Mouse (Mus musculus): Measurements from ENCODE around the gene Lin28b. TPM values are rescaled to one million over a fixed set of nuclear protein-coding genes. Genes with fewer than 3 reads are reported as not detected.

Gene Lin28b
- polyA plus RNA-seq, 1 experiment from 2014 or later: 17.1 TPM

DNA sequence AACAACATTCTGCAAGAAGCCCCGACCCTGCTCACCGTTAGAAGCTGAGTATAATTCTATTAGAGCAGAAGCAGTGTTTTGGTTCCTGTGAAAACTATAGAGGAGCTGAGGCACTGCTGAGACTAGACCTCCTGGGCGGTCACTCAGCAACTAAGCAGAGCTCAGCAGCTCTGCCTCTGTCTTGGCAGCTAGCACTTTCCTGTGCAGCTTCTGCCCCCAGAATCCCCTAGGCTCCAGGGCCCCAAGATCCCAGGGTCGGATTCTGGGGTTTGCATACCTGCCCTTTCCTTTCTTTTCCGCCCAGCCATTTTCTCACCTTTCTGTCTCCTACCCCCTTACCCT is 13.1 kb downstream of the Lin28b start:
- WGBS: 4% methylated on average over 5 of the region's 5 CpGs
- DNase-seq (ENCODE audit: low spot score): peak; percentile 39
- Histone ChIP-seq H3K4me1 (replicated peaks; ENCODE audit: control insufficient read depth, insufficient read depth, low read length) (peaks cover 4% of the 10 kb centered on the region; the same call in 1 of the 2 replicates), H3K27ac (ENCODE audit: low read depth, low read length) (no peak overlapping the region), H3K36me3 (ENCODE audit: control insufficient read depth, insufficient read depth, low read length) (no peaks in the 10 kb centered on the region), H3K4me3 (ENCODE audit: low read depth, low read length) (no peak overlapping the region), H3K27me3 (ENCODE audit: control insufficient read depth, insufficient read depth, low read length) (no peaks in the 10 kb centered on the region), H3K4me2 (replicated peaks; ENCODE audit: low read depth, low read length) (no peak overlapping the region), H3K9ac (ENCODE audit: low read depth, low read length) (0 out of 2 replicates have a peak overlapping the region, but pooled peaks have one; percentile 9), H3K9me3 (ENCODE audit: control insufficient read depth, low read length) (no peaks in the 10 kb centered on the region)
- no peak for ATAC-seq (ENCODE audit: low FRiP score)

DNA sequence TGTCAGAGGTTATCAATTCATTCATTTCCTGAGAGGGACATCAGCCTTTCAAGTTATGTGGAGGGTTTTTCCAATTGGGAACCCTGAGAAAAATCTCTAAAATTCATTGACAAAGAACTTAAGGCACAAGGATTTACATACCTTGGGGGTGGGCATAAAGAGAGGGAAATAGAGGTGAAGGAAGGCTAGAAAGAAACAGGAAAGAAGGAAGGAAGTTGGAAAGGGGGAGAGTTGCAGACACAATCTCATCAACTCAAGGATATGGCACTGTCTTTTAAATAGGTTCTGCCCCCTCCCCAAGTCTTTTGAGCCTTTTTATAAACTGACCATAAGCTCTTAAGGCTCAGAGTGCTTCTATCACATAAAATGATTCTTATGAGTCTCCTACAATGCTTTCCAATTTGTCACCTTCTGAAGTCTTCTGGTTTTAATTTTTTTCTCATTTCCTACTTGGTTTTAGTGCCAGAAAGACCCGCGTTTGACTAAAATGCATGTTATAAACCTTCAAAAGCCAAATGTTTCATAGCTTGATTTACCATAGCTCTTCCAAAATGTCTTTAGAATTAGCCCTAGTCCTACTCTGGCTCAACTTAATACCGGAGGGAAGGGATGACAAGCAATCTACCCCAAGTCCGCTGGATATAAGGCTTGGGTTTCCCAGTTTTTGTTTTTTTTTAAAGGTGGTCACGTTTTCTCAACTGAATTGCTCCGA is 13.6 kb downstream of the Lin28b start:
- H3K27ac ChIP-seq (ENCODE audit: low read depth, low read length): no peak overlapping the region
- H3K9ac ChIP-seq (ENCODE audit: low read depth, low read length): no peak overlapping the region
- no peaks in the 10 kb centered on the region for H3K9me3 ChIP-seq (ENCODE audit: control insufficient read depth, low read length)
- no peaks in the 10 kb centered on the region for H3K36me3 ChIP-seq (ENCODE audit: control insufficient read depth, insufficient read depth, low read length)
- ATAC-seq (ENCODE audit: low FRiP score) (no peak), DNase-seq (ENCODE audit: low spot score) (no peak)
- H3K4me3 ChIP-seq (ENCODE audit: low read depth, low read length): no peak overlapping the region
- H3K4me2 ChIP-seq (replicated peaks; ENCODE audit: low read depth, low read length): no peak overlapping the region
- peaks cover 4% of the 10 kb centered on the region; the same call in 1 of the 2 replicates for H3K4me1 ChIP-seq (replicated peaks; ENCODE audit: control insufficient read depth, insufficient read depth, low read length)
- no peaks in the 10 kb centered on the region for H3K27me3 ChIP-seq (ENCODE audit: control insufficient read depth, insufficient read depth, low read length)
- WGBS: 6% methylated on average over 6 of the region's 6 CpGs

DNA sequence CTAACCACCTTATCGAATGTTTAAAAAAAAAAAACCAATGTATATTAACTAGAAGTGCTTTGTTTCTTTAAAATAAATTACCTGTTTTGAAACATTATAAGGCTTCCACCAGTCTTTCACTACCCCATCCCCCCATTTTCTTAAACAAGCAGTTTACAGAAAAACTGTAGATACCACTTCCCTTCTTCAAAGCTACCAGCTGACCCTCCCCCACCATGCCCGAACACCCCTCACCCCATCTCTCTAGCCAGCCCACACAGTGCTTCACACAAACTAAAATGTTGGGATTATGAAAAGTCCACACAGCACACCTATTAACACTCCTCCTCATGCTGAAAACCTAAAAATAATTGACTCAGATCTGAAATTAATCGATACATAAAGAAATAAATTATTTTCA is 14.9 kb downstream of the Lin28b start:
- H3K4me1 ChIP-seq (replicated peaks; ENCODE audit: control insufficient read depth, insufficient read depth, low read length): peaks cover 4% of the 10 kb centered on the region; the same call in 1 of the 2 replicates
- 19% methylated on average over 3 of the region's 3 CpGs for WGBS
- no peaks in the 10 kb centered on the region for H3K27me3 ChIP-seq (ENCODE audit: control insufficient read depth, insufficient read depth, low read length)
- H3K27ac ChIP-seq (ENCODE audit: low read depth, low read length): no peak overlapping the region
- no peak for DNase-seq (ENCODE audit: low spot score)
- no peak overlapping the region for H3K9ac ChIP-seq (ENCODE audit: low read depth, low read length)
- peak overlapping the region; percentile 22; the same call in 1 of the 2 replicates for H3K4me3 ChIP-seq (ENCODE audit: low read depth, low read length)
- H3K4me2 ChIP-seq (replicated peaks; ENCODE audit: low read depth, low read length): peak overlapping the region; percentile 39; the same call in 1 of the 2 replicates
- H3K9me3 ChIP-seq (ENCODE audit: control insufficient read depth, low read length): no peaks in the 10 kb centered on the region
- H3K36me3 ChIP-seq (ENCODE audit: control insufficient read depth, insufficient read depth, low read length): no peaks in the 10 kb centered on the region
- ATAC-seq (ENCODE audit: low FRiP score): peak; percentile 34; the same call in 1 of the 2 replicates

DNA sequence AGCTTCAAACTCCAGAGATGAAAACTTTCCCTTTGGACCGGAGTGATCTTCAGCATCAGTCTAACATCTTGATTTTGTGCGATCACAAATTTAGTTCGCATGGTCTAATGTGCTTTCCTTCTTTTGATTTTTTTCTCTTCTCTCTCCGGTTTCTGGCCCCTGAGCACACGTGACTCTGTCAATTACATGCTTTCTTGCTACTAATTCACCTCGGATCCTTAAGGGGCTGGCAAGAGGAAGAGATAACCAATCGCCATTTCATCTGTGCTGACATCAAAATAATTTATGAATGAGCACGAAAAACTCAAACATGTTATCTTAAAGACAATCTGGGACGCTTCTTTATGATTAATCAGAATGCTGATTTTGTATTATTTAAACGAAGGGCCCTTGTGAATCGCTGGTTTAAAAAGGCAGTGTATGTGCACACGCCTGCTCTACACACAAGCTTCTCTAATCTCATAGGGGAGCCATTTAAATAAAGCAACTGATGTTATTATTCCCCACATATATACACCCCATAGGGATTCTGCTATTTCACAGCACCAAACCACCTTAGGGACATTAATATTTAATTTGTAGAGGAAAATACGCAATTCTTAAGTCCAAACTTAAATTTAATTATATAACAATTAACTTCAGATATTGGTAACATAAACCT is 16.0 kb downstream of the Lin28b start:
- H3K4me1 ChIP-seq (replicated peaks; ENCODE audit: control insufficient read depth, insufficient read depth, low read length): peaks cover 4% of the 10 kb centered on the region; the same call in 1 of the 2 replicates
- DNase-seq (ENCODE audit: low spot score): peak; percentile 69
- 1% methylated on average over 13 of the region's 13 CpGs for WGBS

DNA sequence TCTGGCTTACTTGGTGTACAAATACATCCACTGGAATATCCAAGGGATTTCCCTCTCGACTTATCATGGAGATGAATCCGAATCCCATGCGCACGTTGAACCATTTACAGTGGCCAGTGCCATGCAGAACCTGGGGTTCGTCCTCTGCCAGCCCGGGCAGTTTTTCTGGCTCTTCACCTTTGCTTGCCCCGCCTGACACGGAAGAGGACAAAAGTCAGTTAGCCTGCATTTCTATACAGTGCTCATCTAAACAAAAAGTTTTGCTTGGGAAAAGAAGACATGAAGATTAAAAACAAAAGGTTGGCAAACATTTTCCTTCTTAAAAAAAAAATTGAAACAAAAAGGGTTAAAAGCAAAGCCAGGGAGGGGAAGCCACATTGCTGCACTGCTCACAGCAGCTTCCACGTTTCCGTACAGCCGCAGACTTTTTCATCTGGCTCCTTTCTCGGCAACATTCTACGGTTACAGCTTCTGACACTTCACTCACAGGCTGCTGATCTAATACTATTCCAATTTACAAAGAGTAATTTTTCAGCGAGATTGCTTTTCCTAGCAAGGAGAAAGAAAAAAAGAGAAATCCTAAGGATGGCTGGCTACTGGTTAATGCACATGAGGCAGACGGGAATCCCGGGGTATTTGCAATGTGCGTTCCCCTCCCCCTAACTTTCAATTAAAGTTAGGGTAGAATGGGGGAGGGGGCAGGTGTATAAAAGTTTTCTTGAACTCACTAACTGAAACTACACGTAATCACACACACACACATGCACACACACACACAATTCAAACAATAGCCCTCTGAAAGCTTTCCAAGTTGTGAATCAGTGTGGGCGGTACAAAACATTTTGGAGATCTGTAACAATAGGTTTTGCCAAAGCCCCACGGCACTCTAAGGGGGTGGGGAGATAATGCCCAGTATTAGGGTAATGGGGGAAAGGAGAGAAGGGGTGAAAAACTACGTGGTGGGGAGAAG is 16.9 kb downstream of the Lin28b start:
- H3K4me1 ChIP-seq (replicated peaks; ENCODE audit: control insufficient read depth, insufficient read depth, low read length): peaks cover 4% of the 10 kb centered on the region; the same call in 1 of the 2 replicates
- peak overlapping the region; percentile 77 for H3K9ac ChIP-seq (ENCODE audit: low read depth, low read length)
- no peaks in the 10 kb centered on the region for H3K36me3 ChIP-seq (ENCODE audit: control insufficient read depth, insufficient read depth, low read length)
- peak overlapping the region; percentile 52 for H3K4me2 ChIP-seq (replicated peaks; ENCODE audit: low read depth, low read length)
- H3K9me3 ChIP-seq (ENCODE audit: control insufficient read depth, low read length): no peaks in the 10 kb centered on the region
- peak overlapping the region; percentile 60 for H3K4me3 ChIP-seq (ENCODE audit: low read depth, low read length)
- WGBS: 4% methylated on average over 21 of the region's 21 CpGs
- peak overlapping the region; percentile 47; the same call in 1 of the 2 replicates for H3K27ac ChIP-seq (ENCODE audit: low read depth, low read length)
- peak; percentile 72 for DNase-seq (ENCODE audit: low spot score)
- H3K27me3 ChIP-seq (ENCODE audit: control insufficient read depth, insufficient read depth, low read length): no peaks in the 10 kb centered on the region
- peak; percentile 57 for ATAC-seq (ENCODE audit: low FRiP score)

More for the DNA sequence above, 16.0 kb downstream of the Lin28b start:
- Histone ChIP-seq H3K4me2 (replicated peaks; ENCODE audit: low read depth, low read length) (peak overlapping the region; percentile 52), H3K4me3 (ENCODE audit: low read depth, low read length) (peak overlapping the region; percentile 60), H3K36me3 (ENCODE audit: control insufficient read depth, insufficient read depth, low read length) (no peaks in the 10 kb centered on the region), H3K9me3 (ENCODE audit: control insufficient read depth, low read length) (no peaks in the 10 kb centered on the region), H3K27me3 (ENCODE audit: control insufficient read depth, insufficient read depth, low read length) (no peaks in the 10 kb centered on the region), H3K9ac (ENCODE audit: low read depth, low read length) (peak overlapping the region; percentile 77), H3K27ac (ENCODE audit: low read depth, low read length) (peak overlapping the region; percentile 47; the same call in 1 of the 2 replicates)
- ATAC-seq (ENCODE audit: low FRiP score): peak; percentile 77

DNA sequence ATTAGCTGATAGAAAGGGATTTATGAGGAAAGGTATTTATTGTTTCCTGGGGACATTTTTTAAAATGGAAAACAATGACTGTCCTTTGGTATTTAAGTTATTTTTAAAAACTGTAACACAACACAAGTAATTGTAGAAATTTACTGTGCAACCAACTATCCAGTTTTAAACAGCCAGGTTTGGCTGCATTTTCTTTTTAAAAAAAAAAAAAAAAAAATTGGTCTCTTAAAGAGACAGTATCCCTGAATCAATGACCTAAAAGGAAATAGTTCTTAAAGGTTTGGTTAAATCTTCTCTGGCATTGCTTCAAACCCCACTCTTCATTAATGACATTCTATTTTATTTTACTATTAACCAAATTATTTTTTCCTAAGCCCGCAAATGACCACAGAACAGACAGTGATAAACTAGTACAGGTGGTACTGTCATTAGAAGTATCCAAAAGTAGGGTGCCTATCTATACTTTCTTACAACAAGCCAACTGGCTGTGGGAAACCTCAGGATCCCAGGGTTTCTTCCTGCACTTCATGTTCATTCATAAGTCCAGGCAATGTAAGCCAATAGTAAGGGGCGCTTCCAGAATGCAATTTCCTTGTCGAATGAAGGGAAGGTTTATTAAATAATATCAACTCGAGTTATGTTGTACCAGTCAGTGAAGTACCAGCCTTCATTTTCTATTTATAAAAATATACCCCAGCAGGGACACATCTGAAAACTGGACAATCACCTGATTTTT is 17.8 kb downstream of the Lin28b start:
- no peaks in the 10 kb centered on the region for H3K9me3 ChIP-seq (ENCODE audit: control insufficient read depth, low read length)
- peak overlapping the region; percentile 60 for H3K4me3 ChIP-seq (ENCODE audit: low read depth, low read length)
- H3K4me1 ChIP-seq (replicated peaks; ENCODE audit: control insufficient read depth, insufficient read depth, low read length): peaks cover 4% of the 10 kb centered on the region; the same call in 1 of the 2 replicates
- no peak for ATAC-seq (ENCODE audit: low FRiP score)
- H3K9ac ChIP-seq (ENCODE audit: low read depth, low read length): no peak overlapping the region
- peak; percentile 41 for DNase-seq (ENCODE audit: low spot score)
- H3K36me3 ChIP-seq (ENCODE audit: control insufficient read depth, insufficient read depth, low read length): no peaks in the 10 kb centered on the region
- H3K4me2 ChIP-seq (replicated peaks; ENCODE audit: low read depth, low read length): peak overlapping the region; percentile 52
- WGBS: 45% methylated on average over 4 of the region's 4 CpGs
- no peak overlapping the region for H3K27ac ChIP-seq (ENCODE audit: low read depth, low read length)
- H3K27me3 ChIP-seq (ENCODE audit: control insufficient read depth, insufficient read depth, low read length): no peaks in the 10 kb centered on the region

DNA sequence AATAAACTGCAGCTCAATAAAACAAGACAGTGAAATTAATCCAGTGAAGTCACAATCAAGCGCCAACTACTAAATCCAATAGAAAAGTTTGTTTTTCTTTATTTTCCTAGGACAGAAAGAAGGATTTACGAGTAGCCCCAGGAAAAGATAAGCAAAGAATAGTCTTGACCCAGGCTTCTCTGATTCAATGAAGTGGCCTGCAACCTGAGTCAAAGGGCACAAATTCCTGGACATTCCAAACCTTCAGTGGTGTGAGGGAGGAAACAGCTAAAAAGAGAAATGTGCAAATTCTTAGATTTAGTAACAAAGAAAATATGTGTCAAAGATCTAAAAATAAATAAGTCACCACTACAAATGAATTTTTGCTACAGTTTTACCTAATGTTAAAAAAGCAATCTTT is 27.6 kb downstream of the Lin28b start:
- no peak for ATAC-seq (ENCODE audit: low FRiP score)
- Histone ChIP-seq H3K36me3 (ENCODE audit: control insufficient read depth, insufficient read depth, low read length) (no peaks in the 10 kb centered on the region), H3K4me2 (replicated peaks; ENCODE audit: low read depth, low read length) (no peak overlapping the region), H3K9me3 (ENCODE audit: control insufficient read depth, low read length) (no peaks in the 10 kb centered on the region), H3K9ac (ENCODE audit: low read depth, low read length) (no peak overlapping the region), H3K27me3 (ENCODE audit: control insufficient read depth, insufficient read depth, low read length) (no peaks in the 10 kb centered on the region), H3K4me3 (ENCODE audit: low read depth, low read length) (no peak overlapping the region), H3K27ac (ENCODE audit: low read depth, low read length) (no peak overlapping the region), H3K4me1 (replicated peaks; ENCODE audit: control insufficient read depth, insufficient read depth, low read length) (no peaks in the 10 kb centered on the region; the same call in 1 of the 2 replicates)
- WGBS: 39% methylated on average over 2 of the region's 2 CpGs
- DNase-seq (ENCODE audit: low spot score): no peak

DNA sequence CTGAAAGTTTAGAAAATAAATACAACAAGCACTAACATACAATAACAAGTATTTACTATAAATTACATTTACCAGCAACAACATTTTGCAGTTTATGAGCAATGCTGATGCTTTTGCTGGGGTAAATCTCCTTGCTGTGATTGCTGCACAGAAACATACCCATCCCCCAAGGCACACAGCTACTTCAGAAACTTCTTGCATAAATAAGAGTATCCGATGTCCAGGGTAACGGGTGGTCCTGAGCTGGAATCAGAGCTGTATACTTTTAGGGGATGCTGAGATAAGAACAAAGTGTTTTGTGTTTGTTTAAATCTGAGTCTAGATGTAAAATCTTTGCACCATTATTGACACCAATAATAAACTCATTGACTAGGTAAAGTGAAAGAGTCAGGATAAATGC is 28.1 kb downstream of the Lin28b start:
- Histone ChIP-seq H3K4me1 (replicated peaks; ENCODE audit: control insufficient read depth, insufficient read depth, low read length) (no peaks in the 10 kb centered on the region; the same call in 1 of the 2 replicates), H3K4me2 (replicated peaks; ENCODE audit: low read depth, low read length) (no peak overlapping the region), H3K36me3 (ENCODE audit: control insufficient read depth, insufficient read depth, low read length) (no peaks in the 10 kb centered on the region), H3K27me3 (ENCODE audit: control insufficient read depth, insufficient read depth, low read length) (no peaks in the 10 kb centered on the region), H3K9me3 (ENCODE audit: control insufficient read depth, low read length) (no peaks in the 10 kb centered on the region), H3K9ac (ENCODE audit: low read depth, low read length) (no peak overlapping the region), H3K4me3 (ENCODE audit: low read depth, low read length) (no peak overlapping the region), H3K27ac (ENCODE audit: low read depth, low read length) (no peak overlapping the region)
- ATAC-seq (ENCODE audit: low FRiP score): no peak
- WGBS: 22% methylated on average over 2 of the region's 2 CpGs
- DNase-seq (ENCODE audit: low spot score): no peak

Data from hindbrain, embryonic 11.5 days (tissue).